Mouse (Mus musculus) T-helper 2 cell (primary cell): ENCODE data around the gene Mrps34.

Source experiments
- in situ Hi-C: fragments of 300-600 bp; cut with MboI, MseI; formaldehyde crosslinking; loops from one replicate; pipeline ENCODE4 v1.15.1; 2025; ENCODE audit warnings: high pct_unique_total_duplicates

Gene Mrps34

DNA sequence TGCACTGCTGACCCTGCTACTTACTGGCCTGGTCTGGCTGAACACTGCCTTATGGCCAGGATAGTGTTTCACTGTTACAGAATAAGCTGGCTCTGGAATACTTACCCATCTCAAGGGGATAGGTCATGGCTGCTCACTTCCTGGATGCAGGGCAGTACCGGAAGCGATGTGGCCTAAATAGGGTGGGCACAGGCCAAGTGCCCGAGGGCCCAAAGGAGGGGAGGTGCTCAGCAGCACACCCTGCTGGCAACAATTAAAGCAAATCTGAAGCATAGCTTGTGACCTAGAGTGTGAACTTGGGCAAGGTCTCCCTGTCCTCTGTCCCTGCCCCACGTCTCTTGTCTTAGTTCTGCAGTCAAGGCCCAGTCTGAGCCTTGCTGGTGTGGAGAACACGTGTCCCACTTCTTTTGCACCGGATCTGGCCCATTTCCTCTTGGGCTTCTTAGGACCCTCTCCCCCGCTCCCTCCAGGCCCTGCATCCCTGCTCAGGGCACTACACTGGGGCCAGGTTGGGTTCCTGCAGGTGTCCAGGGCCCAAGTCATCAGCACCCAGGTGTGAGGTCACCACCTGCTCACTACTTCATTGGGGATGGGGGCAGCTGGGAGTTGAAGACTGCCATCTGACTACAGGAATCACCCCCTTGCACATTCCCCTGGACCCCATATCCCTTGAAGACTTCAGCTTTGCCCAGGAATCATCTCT lies 13.0 kb upstream of the Mrps34 start:
- in situ Hi-C loops, result no loop called here

- in situ Hi-C loops, result no loop called here
Measured at GRCm38 (mm10) chr17:24884391-24884790, 10.5 kb upstream of the Mrps34 start.

- in situ Hi-C loops, result no loop called here
Measured at GRCm38 (mm10) chr17:24885356-24886133, 9.4 kb upstream of the Mrps34 start.

DNA sequence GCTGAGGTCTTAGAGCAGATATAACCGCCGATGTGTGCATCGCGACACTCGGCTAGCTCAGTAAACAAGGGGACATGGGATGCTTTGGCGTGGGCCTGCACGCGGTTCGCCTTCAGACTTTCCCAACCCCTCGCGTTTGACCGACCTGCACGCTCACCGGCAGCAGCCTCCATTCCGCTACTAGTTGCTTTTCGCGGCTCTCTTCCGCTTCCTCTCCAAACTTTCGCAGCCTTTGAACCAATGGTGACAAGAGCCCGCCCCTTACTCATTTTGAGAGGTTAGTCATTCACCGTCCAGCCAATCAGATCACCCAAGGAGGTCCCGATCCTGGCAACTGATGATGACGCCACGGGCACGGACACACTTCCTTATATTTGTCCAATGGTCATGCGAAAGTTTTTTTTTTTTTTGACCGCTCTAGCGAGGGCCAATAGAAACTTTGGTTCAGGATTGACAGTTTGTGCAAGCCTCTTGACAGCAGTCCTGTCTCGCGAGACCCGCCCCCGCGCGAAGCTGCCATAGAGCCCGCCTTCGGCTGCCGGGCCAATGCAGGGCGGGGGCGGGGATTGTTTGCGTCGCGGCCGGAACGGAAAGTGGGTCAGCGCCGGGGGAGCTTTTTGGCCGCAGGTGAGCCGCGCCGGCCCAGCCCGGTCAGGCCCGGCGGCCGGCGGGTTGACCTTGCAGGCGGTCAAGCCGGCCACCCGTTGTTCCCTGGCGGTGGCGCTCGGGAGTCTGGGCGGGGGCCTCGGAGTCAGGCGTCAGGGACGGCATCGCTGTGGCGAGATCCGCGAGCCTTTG lies 8.6 kb upstream of the Mrps34 start, which contains the start of the genes Nubp2 and Spsb3:
TSS of gene Nubp2 (minus strand) at position 216 of the 798 bp plus-strand sequence.
TSS of gene Spsb3 (plus strand) at position 510 of the 798 bp plus-strand sequence.
- in situ Hi-C loops, result no loop called here

GRCm38 (mm10) chr17:24886932-24887271 lies 8.0 kb upstream of the Mrps34 start:
- in situ Hi-C loops, result no loop called here

DNA sequence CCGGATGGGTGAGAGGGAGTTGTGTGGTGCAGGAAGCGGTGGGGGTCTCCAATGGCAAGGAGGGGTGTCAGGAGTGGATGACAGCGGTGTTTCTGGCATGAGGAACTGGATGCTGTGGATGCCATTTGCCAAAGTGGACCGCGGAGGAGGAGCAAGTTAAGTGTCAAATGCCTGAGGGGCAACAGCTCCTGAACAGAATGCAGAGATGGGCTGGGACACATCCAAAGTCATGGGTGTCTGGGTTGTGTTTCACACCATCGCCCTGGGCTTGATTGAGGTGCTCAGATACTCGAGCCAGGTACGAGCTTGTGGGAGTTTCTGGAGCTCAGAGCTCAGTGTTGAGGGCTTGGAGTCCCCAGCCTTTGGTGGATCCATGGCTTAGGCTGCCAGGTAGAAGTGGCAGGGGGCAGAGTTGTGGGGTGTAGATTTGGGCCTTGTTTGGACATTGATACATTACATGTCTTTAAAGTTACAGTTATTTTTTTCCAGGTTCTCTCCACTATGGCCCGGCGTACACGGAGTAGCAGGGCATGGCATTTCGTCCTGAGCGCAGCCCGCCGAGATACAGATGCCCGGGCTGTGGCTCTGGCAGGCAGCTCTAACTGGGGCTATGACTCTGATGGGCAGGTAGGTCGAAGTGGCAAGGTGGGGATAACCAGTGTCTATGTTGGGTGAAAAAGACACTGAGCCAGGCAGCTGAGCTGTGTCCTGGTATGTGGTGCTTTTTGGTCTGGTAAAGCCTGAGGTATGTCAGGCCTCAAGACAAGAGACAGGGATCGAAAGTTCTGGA lies 7.4 kb upstream of the Mrps34 start:
- in situ Hi-C loops, result no loop called here

- in situ Hi-C loops, result no loop called here
Measured at GRCm38 (mm10) chr17:24888862-24889261, 6.1 kb upstream of the Mrps34 start.

- in situ Hi-C loops, result no loop called here
Measured at GRCm38 (mm10) chr17:24890151-24891092, 4.5 kb upstream of the Mrps34 start.

GRCm38 (mm10) chr17:24891321-24891720 lies 3.6 kb upstream of the Mrps34 start:
- in situ Hi-C loops, result no loop called here

DNA sequence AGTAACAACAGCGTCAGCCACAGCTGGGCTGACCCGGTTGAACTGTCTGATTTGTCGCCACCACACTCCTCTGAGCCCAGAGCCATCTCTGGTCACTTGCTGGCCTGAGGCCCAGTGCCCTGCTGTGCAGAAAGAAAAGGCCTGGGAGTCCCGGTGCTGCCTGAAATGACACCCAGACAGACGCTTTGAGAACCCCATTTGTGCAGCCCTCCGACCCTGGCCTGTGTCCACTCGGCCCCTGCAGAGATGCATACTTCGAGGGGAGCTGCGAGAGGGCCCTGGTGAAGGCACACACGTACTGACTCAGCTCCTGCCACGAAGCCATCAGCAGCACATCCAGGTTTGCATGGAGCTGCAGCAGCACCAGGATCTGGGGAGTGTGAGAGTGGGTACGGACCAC lies 2.1 kb upstream of the Mrps34 start:
- in situ Hi-C loops, result no loop called here

DNA sequence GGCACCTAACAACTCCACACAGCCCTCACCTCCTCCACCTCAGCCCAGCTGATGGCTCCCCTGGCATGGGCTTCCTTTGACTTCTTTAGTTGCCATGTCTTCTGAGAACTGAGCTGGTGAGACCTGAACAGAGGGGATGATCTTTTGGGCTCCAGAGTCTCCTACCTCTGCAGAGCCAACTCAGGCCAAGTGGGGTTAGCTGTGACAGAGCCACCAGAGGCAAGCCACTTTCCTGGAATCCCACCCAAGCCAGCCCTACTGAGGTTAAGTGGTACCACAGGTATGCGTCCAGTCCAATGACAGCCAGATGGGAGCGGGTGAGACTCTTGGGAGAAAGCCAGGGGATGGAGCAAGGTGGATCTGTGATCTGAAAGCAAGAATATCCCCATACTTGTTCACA lies 1.6 kb upstream of the Mrps34 start:
- in situ Hi-C loops, result no loop called here

GRCm38 (mm10) chr17:24894061-24894994 lies 588 bp upstream of the Mrps34 start:
- in situ Hi-C loops, result no loop called here

- in situ Hi-C loops, result no loop called here
Measured at GRCm38 (mm10) chr17:24895571-24896240, 790 bp downstream of the Mrps34 start.

GRCm38 (mm10) chr17:24896241-24896992 lies 1.5 kb downstream of the Mrps34 start, which contains the start of gene Nme3:
TSS of gene Nme3 (plus strand) at chr17:24896500.
- in situ Hi-C loops, result no loop called here

DNA sequence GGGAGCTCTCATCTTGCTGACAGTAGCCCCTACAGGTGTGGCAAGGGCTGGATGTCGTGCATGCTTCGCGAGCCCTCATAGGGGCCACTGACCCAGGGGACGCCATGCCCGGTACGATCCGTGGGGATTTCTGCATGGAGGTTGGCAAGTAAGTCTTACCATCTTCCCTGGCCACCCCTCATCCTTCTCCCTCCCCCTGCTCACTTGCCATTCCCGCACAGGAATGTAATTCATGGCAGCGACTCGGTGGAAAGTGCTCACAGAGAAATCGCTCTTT lies 2.0 kb downstream of the Mrps34 start:
- in situ Hi-C loops, result no loop called here

DNA sequence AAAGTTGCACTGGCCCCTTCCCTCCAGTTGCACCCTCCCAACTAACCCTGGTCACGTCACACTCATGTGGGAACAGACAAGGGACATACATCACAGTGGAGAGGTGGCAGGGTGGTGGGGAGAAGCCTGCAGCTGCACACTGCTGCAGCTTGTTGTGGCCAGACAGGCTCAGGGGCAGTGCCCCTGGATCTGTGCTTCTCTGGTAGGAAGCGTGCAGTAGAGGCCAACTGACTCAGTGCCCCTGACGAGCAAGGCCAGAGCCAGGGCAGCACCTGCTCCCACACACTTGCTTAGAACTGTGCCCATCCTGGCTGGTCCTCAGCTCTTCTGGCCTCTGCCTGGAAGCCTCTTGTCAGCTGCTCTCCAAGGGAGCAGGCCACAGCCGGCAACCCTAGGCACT lies 2.7 kb downstream of the Mrps34 start:
- in situ Hi-C loops, result no loop called here

DNA sequence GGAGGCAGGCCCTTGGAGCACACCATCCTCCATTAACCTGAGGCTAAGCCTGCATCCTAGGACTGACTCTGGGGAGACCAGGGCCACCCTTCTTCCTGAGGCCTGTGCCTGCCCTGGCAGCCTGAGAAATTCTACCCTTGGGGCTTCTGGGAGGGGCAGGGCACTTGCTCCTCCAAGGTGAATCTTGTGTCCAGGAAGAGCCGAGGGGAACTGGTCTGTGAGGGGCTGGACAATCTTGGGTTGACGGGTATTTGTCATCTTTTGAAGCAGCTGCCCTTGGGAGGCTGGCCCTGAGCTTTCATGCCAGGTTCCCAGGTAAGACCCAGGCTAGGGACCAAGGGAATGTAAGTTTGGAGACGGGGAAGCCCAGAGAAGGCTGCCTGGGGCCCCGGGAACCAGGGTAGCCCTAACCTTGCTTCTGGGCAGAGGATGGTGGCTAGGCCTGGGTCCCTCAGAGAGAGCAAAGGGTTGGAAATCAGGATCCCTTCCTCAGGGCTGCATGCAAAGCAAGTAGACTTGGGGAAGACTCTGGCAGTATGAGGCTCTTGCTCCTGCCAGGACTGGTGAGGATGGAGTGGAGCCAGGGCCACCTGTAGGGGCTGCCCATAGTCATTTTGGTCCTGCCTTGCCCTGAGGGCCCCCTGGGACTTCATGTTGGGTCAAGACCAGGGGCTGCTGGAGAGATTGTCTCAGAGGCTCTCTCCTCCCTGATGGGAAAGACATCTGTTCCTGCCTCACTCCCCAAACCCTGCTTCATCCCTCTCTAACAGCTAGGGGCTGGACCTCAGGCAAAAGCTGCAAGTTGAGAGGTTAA lies 3.3 kb downstream of the Mrps34 start:
- in situ Hi-C loops, result no loop called here
